Mouse (Mus musculus) heart, postnatal 36 days (tissue): ENCODE measurements around the gene Dph1. TPM values are rescaled to one million over a fixed set of nuclear protein-coding genes. Genes with fewer than 3 reads are reported as not detected.

Experiments used
- DNase-seq, 2 experiments: peaks; one replicate each; pipeline ENCODE4 v3.0.0; 2021 to 2022
- intact Hi-C: fragments of 180-260 bp; cut with DNase I; formaldehyde crosslinking; loops from one replicate; pipeline ENCODE4 v1.15.1; 2025
- total RNA-seq, 2 experiments: library from RNA; stranded (reverse); gene quantifications; 2 replicates each; pipeline ENCODE4 v1.2.3; 2021

Dph1 gene
- total RNA-seq, 2 experiments from 2014 or later = 9.0 to 9.7 TPM

- no peak for DNase-seq
- intact Hi-C loops = no loop called here
These were observed 13.4 kb upstream of the Dph1 start for GRCm38 (mm10) chr11:75204472-75204871.

GRCm38 (mm10) chr11:75203926-75204325 is 12.9 kb upstream of the Dph1 start:
- no peak for DNase-seq
- intact Hi-C loops = no loop called here

GRCm38 (mm10) chr11:75201721-75202120 is 10.7 kb upstream of the Dph1 start:
- intact Hi-C loops = no loop called here
- DNase-seq = no peak

GRCm38 (mm10) chr11:75200935-75201334 is 9.9 kb upstream of the Dph1 start:
- intact Hi-C loops = no loop called here

GRCm38 (mm10) chr11:75199951-75200350 is 8.9 kb upstream of the Dph1 start:
- DNase-seq = no peak
- intact Hi-C loops = loop anchor here (10.0 kb wide), 1 partner anchor 375 kb away; no protein-coding TSS in a partner anchor

More at GRCm38 (mm10) chr11:75200935-75201334, 9.9 kb upstream of the Dph1 start:
- no peak for DNase-seq

GRCm38 (mm10) chr11:75198792-75199191 is 7.8 kb upstream of the Dph1 start:
- intact Hi-C loops = loop anchor here (10.0 kb wide), 1 partner anchor 376 kb away; no protein-coding TSS in a partner anchor
- DNase-seq = no peak

- DNase-seq = no peak
- intact Hi-C loops = loop anchor here (10.0 kb wide), 1 partner anchor 377 kb away; no protein-coding TSS in a partner anchor
These were observed 6.9 kb upstream of the Dph1 start for GRCm38 (mm10) chr11:75197956-75198355.

- no peak for DNase-seq
- intact Hi-C loops = loop anchor here (10.0 kb wide), 1 partner anchor 379 kb away; no protein-coding TSS in a partner anchor
These were observed 5.1 kb upstream of the Dph1 start for GRCm38 (mm10) chr11:75196131-75196530.

GRCm38 (mm10) chr11:75194850-75195461 is 3.9 kb upstream of the Dph1 start:
- intact Hi-C loops = loop anchor here (5.0 to 10.0 kb wide), 3 partner anchors 152 to 380 kb away; partner anchors contain the start of genes Rpa1 and Smyd4
- peak; percentile 53 to 58 for DNase-seq

- intact Hi-C loops = loop anchor here (5.0 to 10.0 kb wide), 3 partner anchors 153 to 381 kb away; partner anchors contain the start of genes Rpa1 and Smyd4
- DNase-seq = peak; percentile 32 to 55
These were observed 3.2 kb upstream of the Dph1 start for GRCm38 (mm10) chr11:75194121-75194849.

GRCm38 (mm10) chr11:75193256-75194071 is 2.4 kb upstream of the Dph1 start, which contains the start of gene Rtn4rl1:
Rtn4rl1 (plus strand) TSS chr11:75193783.
- intact Hi-C loops = loop anchor here (1.0 to 10.0 kb wide), 4 partner anchors 98 to 381 kb away; partner anchors contain the start of genes Rpa1 and Smyd4
- peak; percentile 69 to 79 for DNase-seq

- intact Hi-C loops = loop anchor here (1.0 to 10.0 kb wide), 5 partner anchors 39 to 382 kb away; partner anchors contain the start of genes Rpa1 and Smyd4
- peak; percentile 80 to 81 for DNase-seq
These were observed 1.5 kb upstream of the Dph1 start for GRCm38 (mm10) chr11:75192336-75193214.

- no peak for DNase-seq
- intact Hi-C loops = loop anchor here (1.0 to 10.0 kb wide), 4 partner anchors 39 to 383 kb away; partner anchors contain the start of genes Rpa1 and Smyd4
These were observed 800 bp upstream of the Dph1 start for GRCm38 (mm10) chr11:75191841-75192240.

GRCm38 (mm10) chr11:75190371-75190724 is 693 bp downstream of the Dph1 start:
- peak; percentile 72 to 73 for DNase-seq
- intact Hi-C loops = loop anchor here (5.0 to 10.0 kb wide), 3 partner anchors 157 to 384 kb away; partner anchors contain the start of genes Rpa1 and Smyd4

GRCm38 (mm10) chr11:75189713-75190370 is 1.2 kb downstream of the Dph1 start:
- no peak for DNase-seq
- intact Hi-C loops = loop anchor here (5.0 to 10.0 kb wide), 3 partner anchors 157 to 385 kb away; partner anchors contain the start of genes Rpa1 and Smyd4

- intact Hi-C loops = no loop called here
- no peak for DNase-seq
These were observed 6.1 kb downstream of the Dph1 start for GRCm38 (mm10) chr11:75184986-75185385.

GRCm38 (mm10) chr11:75184573-75184972 is 6.5 kb downstream of the Dph1 start:
- intact Hi-C loops = no loop called here
- no peak for DNase-seq

- no peak for DNase-seq
- intact Hi-C loops = no loop called here
These were observed 7.0 kb downstream of the Dph1 start for GRCm38 (mm10) chr11:75183917-75184570.
